Mouse (Mus musculus) MEL (cell line): ENCODE data around the gene Rnase4. TPM values are rescaled to one million over a fixed set of nuclear protein-coding genes. Genes with fewer than 3 reads are reported as not detected.

Source experiments
- DNase-seq: peaks from one replicate; pipeline ENCODE4 v3.0.0; 2011; ENCODE audit warnings: low read depth, low spot score
- H3K27ac ChIP-seq: 2 replicates; pipeline ENCODE4 v1.5.1; 2012; ENCODE audit warnings: low read depth, mild to moderate bottlenecking, control low read depth, low read length, moderate library complexity; ENCODE audit not compliant: control insufficient read depth
- H3K27me3 ChIP-seq, 2 experiments: fragments of 150-350 bp in 1 of 2; sonication (generic) in 1 of 2; 2 replicates each; pipeline ENCODE4 v1.6.1; 2012; ENCODE audit warnings: low read length in 2 of 2, mild to moderate bottlenecking in 2 of 2, improper control_type of control experiment in 1 of 2, moderate library complexity in 1 of 2; ENCODE audit not compliant: insufficient read depth in 2 of 2, control insufficient read depth in 1 of 2
- H3K36me3 ChIP-seq, 2 experiments: 2 replicates each; pipeline ENCODE4 v1.6.1; 2012 to 2014; ENCODE audit warnings: low read length in 2 of 2, improper control_type of control experiment in 1 of 2, inconsistent platforms in 1 of 2, mild to moderate bottlenecking in 1 of 2; ENCODE audit not compliant: insufficient read depth in 2 of 2, control insufficient read depth in 1 of 2
- H3K4me1 ChIP-seq, 2 experiments: fragments of 150-350 bp in 1 of 2; sonication (generic) in 1 of 2; 2 replicates each; pipeline ENCODE4 v1.6.1; 2012; ENCODE audit warnings: low read length in 2 of 2, improper control_type of control experiment in 1 of 2, mild to moderate bottlenecking in 1 of 2; ENCODE audit not compliant: insufficient read depth in 2 of 2, control insufficient read depth in 1 of 2
- H3K4me3 ChIP-seq, 2 experiments: fragments of 150-350 bp in 1 of 2; sonication (generic) in 1 of 2; 2 replicates each; pipeline ENCODE4 v1.5.1; 2012; ENCODE audit warnings: low read depth in 2 of 2, low read length in 2 of 2, mild to moderate bottlenecking in 2 of 2, moderate library complexity in 2 of 2, control low read depth in 1 of 2, improper control_type of control experiment in 1 of 2; ENCODE audit not compliant: control insufficient read depth in 1 of 2, insufficient read depth in 1 of 2
- H3K79me2 ChIP-seq: 2 replicates; pipeline ENCODE4 v1.6.1; 2012; ENCODE audit warnings: mild to moderate bottlenecking, low read length, moderate library complexity; ENCODE audit not compliant: control insufficient read depth, poor library complexity, insufficient read depth
- H3K9ac ChIP-seq: 2 replicates; pipeline ENCODE4 v1.6.1; 2012; ENCODE audit warnings: low read depth, mild to moderate bottlenecking, control low read depth, low read length, moderate library complexity; ENCODE audit not compliant: control insufficient read depth, poor library complexity, severe bottlenecking
- H3K9me3 ChIP-seq: fragments of 150-350 bp; sonication (generic); replicated peaks from 2 replicates; pipeline ENCODE4 v1.6.1; 2012; ENCODE audit warnings: mild to moderate bottlenecking, low read length, improper control_type of control experiment, moderate library complexity; ENCODE audit not compliant: insufficient read depth
- E2F4 ChIP-seq: IDR thresholded peaks from 2 replicates; pipeline ENCODE4 v1.6.1; 2011; ENCODE audit warnings: low read depth, low read length, improper control_type of control experiment, borderline replicate concordance
- ELF1 ChIP-seq: IDR thresholded peaks from 2 replicates; pipeline ENCODE4 v1.6.1; 2014; ENCODE audit warnings: low read depth, mild to moderate bottlenecking, inconsistent platforms, low read length, improper control_type of control experiment, moderate library complexity
- EP300 ChIP-seq, 2 experiments: IDR thresholded peaks; 2 replicates each; pipeline ENCODE4 v1.6.1; 2011; ENCODE audit warnings: improper control_type of control experiment in 2 of 2, low read length in 2 of 2, low read depth in 1 of 2, mild to moderate bottlenecking in 1 of 2
- GABPA ChIP-seq: IDR thresholded peaks from 2 replicates; pipeline ENCODE4 v1.6.1; 2012; ENCODE audit warnings: low read depth, mild to moderate bottlenecking, inconsistent platforms, low read length, improper control_type of control experiment, moderate library complexity
- KAT2A ChIP-seq: conservative IDR thresholded peaks from 2 replicates; pipeline ENCODE4 v1.6.1; 2012; ENCODE audit warnings: low read depth, low read length, improper control_type of control experiment, inconsistent platforms
- MAX ChIP-seq: IDR thresholded peaks from 2 replicates; pipeline ENCODE4 v1.6.1; 2011; ENCODE audit warnings: low read length, improper control_type of control experiment
- MAZ ChIP-seq: IDR thresholded peaks from 2 replicates; pipeline ENCODE4 v1.6.1; 2012; ENCODE audit warnings: low read depth, mild to moderate bottlenecking, inconsistent platforms, low read length, improper control_type of control experiment
- MXI1 ChIP-seq: IDR thresholded peaks from 2 replicates; pipeline ENCODE4 v1.6.1; 2011; ENCODE audit warnings: mild to moderate bottlenecking, low read depth, low read length, improper control_type of control experiment
- POLR2A ChIP-seq, 2 experiments: IDR thresholded peaks; 2 replicates each; pipeline ENCODE4 v1.6.1; 2011 to 2012; ENCODE audit warnings: low read length in 2 of 2, mild to moderate bottlenecking in 2 of 2, control low read depth in 1 of 2, improper control_type of control experiment in 1 of 2, low read depth in 1 of 2, moderate library complexity in 1 of 2; ENCODE audit not compliant: control insufficient read depth in 1 of 2, insufficient read depth in 1 of 2, poor library complexity in 1 of 2
- POLR2AphosphoS2 ChIP-seq: IDR thresholded peaks from 2 replicates; pipeline ENCODE4 v1.6.1; 2011; ENCODE audit warnings: low read length, improper control_type of control experiment
- RAD21 ChIP-seq: IDR thresholded peaks from 2 replicates; pipeline ENCODE4 v1.6.1; 2011; ENCODE audit warnings: mild to moderate bottlenecking, low read depth, low read length, improper control_type of control experiment
- SIN3A ChIP-seq: IDR thresholded peaks from 2 replicates; pipeline ENCODE4 v1.6.1; 2012; ENCODE audit warnings: low read length, improper control_type of control experiment, inconsistent platforms
- SMC3 ChIP-seq: IDR thresholded peaks from 2 replicates; pipeline ENCODE4 v1.6.1; 2011; ENCODE audit warnings: low read depth, low read length, improper control_type of control experiment
- TBP ChIP-seq: IDR thresholded peaks from 2 replicates; pipeline ENCODE4 v1.8.0; 2011; ENCODE audit warnings: low read depth, low read length, improper control_type of control experiment
- UBTF ChIP-seq: IDR thresholded peaks from 2 replicates; pipeline ENCODE4 v1.6.1; 2012; ENCODE audit warnings: low read depth, mild to moderate bottlenecking, inconsistent platforms, low read length, improper control_type of control experiment, moderate library complexity, borderline replicate concordance; ENCODE audit not compliant: insufficient read depth
- ZC3H11A ChIP-seq: IDR thresholded peaks from 2 replicates; pipeline ENCODE4 v1.6.1; 2012; ENCODE audit warnings: low read depth, mild to moderate bottlenecking, inconsistent platforms, low read length, improper control_type of control experiment
- ZMIZ1 ChIP-seq: IDR thresholded peaks from 2 replicates; pipeline ENCODE4 v1.6.1; 2012; ENCODE audit warnings: low read depth, mild to moderate bottlenecking, inconsistent platforms, low read length, improper control_type of control experiment, moderate library complexity
- ZNF384 ChIP-seq: IDR thresholded peaks from 2 replicates; pipeline ENCODE4 v1.6.1; 2012; ENCODE audit warnings: low read depth, mild to moderate bottlenecking, inconsistent platforms, low read length, improper control_type of control experiment
- polyA plus RNA-seq, 2 experiments: library from polyadenylated mRNA; stranded (reverse) in 1 of 2; unstranded in 1 of 2; fragments of >175 nt in 1 of 2; fragments of >200 nt in 1 of 2; gene quantifications; 2 replicates each; pipeline versions ENCODE4 v1.2.1 to v1.2.4; 2012; ENCODE audit warnings: low replicate concordance in 2 of 2, low read depth in 1 of 2; ENCODE audit not compliant: insufficient read length in 2 of 2, insufficient read depth in 1 of 2, missing spikeins in 1 of 2
- total RNA-seq: library from RNA; depleted of rRNA; stranded (reverse); fragments of 300-350 nt; gene quantifications from 2 replicates; pipeline ENCODE4 v1.2.3, GENCODE M21; 2012

Rnase4 gene
- total and polyA plus RNA-seq, 3 experiments = 0.18 TPM; not detected in 2

DNA sequence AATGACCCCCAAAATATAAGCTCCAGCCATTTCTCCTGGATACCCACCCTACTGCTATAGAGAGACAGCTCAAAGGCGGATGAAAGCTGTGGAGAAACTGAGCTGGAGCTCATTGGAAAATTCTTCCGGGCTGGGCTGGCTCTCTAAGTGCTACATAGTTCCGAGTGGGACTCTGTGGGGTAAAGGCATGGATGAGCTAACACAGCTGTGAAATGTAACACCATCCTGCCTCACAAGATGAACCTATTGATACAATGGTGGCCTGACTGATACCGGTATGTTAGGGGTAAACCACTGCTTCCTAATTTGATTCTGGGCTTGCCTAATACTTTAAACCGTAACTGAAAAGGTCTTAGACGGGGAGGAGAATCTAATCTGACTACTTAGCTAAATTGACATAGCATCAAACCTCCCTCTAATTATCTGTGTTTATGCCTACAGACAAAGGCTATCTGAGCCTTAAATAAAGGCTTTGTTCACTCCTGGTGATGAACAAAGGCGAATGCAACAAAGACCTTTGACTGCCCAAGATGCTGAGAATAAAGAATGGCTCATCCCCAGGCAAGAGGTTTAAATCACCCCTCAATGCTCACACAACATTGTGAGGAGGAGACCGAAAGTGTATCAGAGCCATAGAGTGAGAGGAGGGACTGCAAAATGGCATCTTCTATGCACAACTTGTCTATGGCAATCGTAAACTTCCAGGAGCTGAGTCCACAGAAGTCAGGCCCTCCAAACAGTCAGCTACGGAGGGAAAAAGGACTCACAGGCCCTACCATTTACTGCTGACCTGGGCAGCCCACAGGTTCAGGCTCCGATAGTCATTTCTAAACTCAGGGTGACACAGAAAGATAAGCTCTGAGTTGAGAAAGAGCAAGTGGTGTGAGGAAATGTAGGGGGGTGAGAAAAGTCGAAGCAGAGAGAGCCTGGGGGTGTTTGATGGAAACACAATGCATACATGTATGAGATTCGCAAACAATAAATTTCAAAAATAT lies 36.3 kb upstream of the Rnase4 start:
- H3K4me1 ChIP-seq = peaks cover 0 to 4% of the 10 kb centered on the region in 2 experiments; a peak in 1 of 4 replicates
- H3K79me2 ChIP-seq = no peaks in the 10 kb centered on the region
- H3K36me3 ChIP-seq = no peaks in the 10 kb centered on the region; a peak in 1 of 4 replicates
- DNase-seq = no peak
- H3K27ac ChIP-seq = no peak overlapping the region
- H3K9me3 ChIP-seq = no peaks in the 10 kb centered on the region
- no peak overlapping the region for H3K9ac ChIP-seq
- no peak overlapping the region for H3K4me3 ChIP-seq
- no peak for TF ChIP-seq GABPA
- no peak for TF ChIP-seq POLR2A (IDR thresholded peaks at IDR 0.05; ENCODE audit: control insufficient read depth in 1 of 2, insufficient read depth in 1 of 2, low read depth in 1 of 2, low read length in 2 of 2, poor library complexity in 1 of 2)
- TF ChIP-seq ZC3H11A = no peak
- TF ChIP-seq KAT2A = no peak
- no peak for TF ChIP-seq RAD21
- no peak for TF ChIP-seq UBTF
- no peak for TF ChIP-seq TBP
- TF ChIP-seq ZMIZ1 = no peak
- TF ChIP-seq EP300 (IDR thresholded peaks at IDR 0.05; ENCODE audit: low read depth in 1 of 2, low read length in 2 of 2) = no peak
- no peak for TF ChIP-seq MXI1
- TF ChIP-seq SMC3 = no peak
- no peak for TF ChIP-seq SIN3A
- no peak for TF ChIP-seq ELF1
- TF ChIP-seq ZNF384 = no peak
- no peak for TF ChIP-seq POLR2AphosphoS2
- H3K27me3 ChIP-seq = peaks cover 0 to 6% of the 10 kb centered on the region in 2 experiments; a peak in 3 of 4 replicates

DNA sequence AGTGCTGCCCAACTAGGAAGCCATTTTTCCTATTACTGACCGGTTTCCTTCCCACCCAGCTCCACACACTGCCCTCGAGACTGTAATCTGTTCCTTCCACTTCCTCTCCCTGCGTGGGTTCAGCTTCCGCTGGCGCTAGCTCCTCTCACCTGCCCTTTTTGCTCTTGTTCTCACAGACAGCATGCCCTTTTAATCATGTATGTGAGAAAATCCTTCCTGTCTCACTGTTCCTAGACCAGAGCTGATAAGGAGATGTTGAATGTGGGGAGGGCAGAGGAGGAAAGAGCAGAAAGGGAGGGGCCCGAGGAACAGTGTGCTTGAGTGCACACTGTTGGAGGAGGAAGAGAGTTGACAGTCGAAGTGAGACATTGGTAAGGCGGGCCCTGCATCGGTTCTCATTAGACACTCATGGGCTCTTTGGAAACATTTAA lies 33.5 kb upstream of the Rnase4 start, which contains the start of gene Rnase12:
Gene Rnase12 (minus strand): TSS at position 261 of the 431 bp plus-strand sequence.
- Histone ChIP-seq H3K27ac (no peak within 1 kb of the TSS), H3K9me3 (no peaks in the 10 kb centered on the region)
- DNase-seq = peak; percentile 18

More for the DNA sequence above, 33.5 kb upstream of the Rnase4 start, which contains the start of gene Rnase12:
- Histone ChIP-seq H3K4me1 (peaks cover 0 to 6% of the 10 kb centered on the region in 2 experiments; a peak in 2 of 4 replicates), H3K36me3 (no peaks in the 10 kb centered on the region; a peak in 1 of 4 replicates), H3K4me3 (no peak within 1 kb of the TSS), H3K79me2 (no peaks in the 10 kb centered on the region), H3K27me3 (peaks cover 0 to 6% of the 10 kb centered on the region in 2 experiments; a peak in 3 of 4 replicates), H3K9ac (no peak within 1 kb of the TSS)
- no peak for TF ChIP-seq MAX
- no peak for TF ChIP-seq MAZ
- TF ChIP-seq E2F4 = no peak
- no peak for TF ChIP-seq MXI1
- no peak for TF ChIP-seq EP300 (IDR thresholded peaks at IDR 0.05; ENCODE audit: low read depth in 1 of 2, low read length in 2 of 2)
- TF ChIP-seq, all 39 proteins: peak for 0
